Mouse (Mus musculus): ENCODE measurements around the gene Itm2b. TPM values are rescaled to one million over a fixed set of nuclear protein-coding genes. Genes with fewer than 3 reads are reported as not detected.

The Itm2b gene
- polyA plus RNA-seq, 1 experiment = 150 TPM

GRCm38 (mm10) chr14:73351118-73351517, 34.0 kb downstream of the Itm2b start:
- Histone ChIP-seq H3K27me3 (ENCODE audit: control insufficient read depth, insufficient read depth, low read length, poor library complexity, severe bottlenecking) (no peaks in the 10 kb centered on the region), H3K4me3 (ENCODE audit: low read depth, low read length) (no peak overlapping the region), H3K9ac (ENCODE audit: low read depth, poor library complexity, severe bottlenecking) (no peak overlapping the region), H3K9me3 (replicated peaks; ENCODE audit: control insufficient read depth, insufficient read depth, low read length, poor library complexity, severe bottlenecking) (no peaks in the 10 kb centered on the region), H3K36me3 (ENCODE audit: control insufficient read depth, insufficient read depth, low read length, poor library complexity, severe bottlenecking) (no peaks in the 10 kb centered on the region), H3K27ac (ENCODE audit: insufficient read depth, low read length) (no peak overlapping the region), H3K4me1 (ENCODE audit: control insufficient read depth, insufficient read depth, low read length) (no peaks in the 10 kb centered on the region)
- no peak for TF ChIP-seq EP300 (IDR thresholded peaks at IDR 0.05; ENCODE audit: insufficient read depth, low read depth, low read length)
- no peak for TF ChIP-seq CTCF (IDR thresholded peaks at IDR 0.05; ENCODE audit: low read depth, low read length)
- TF ChIP-seq POLR2A (IDR thresholded peaks at IDR 0.05; ENCODE audit: insufficient read depth, low read length) = no peak

DNA sequence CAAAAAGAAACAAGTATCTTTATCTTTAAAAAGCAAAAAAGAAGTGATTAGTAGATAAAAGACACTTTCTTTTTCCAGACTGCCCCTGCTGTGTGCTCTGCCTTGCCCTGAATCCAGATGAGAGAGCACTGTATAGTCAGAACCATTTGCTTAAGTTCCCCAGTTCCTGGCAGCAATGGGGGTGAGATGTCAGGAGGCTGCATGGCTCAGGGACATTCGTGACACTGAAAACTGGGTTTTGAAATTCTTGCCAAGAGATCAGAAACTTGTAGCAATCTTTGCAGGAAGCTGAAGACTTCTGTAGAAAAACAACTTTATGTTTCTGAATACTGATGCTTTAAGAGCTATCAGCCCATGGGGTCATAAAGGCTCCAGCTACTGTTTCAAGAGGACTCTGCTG, 35.1 kb downstream of the Itm2b start:
- no peaks in the 10 kb centered on the region for H3K36me3 ChIP-seq (ENCODE audit: control insufficient read depth, insufficient read depth, low read length, poor library complexity, severe bottlenecking)
- H3K27ac ChIP-seq (ENCODE audit: insufficient read depth, low read length) = no peak overlapping the region
- H3K9ac ChIP-seq (ENCODE audit: low read depth, poor library complexity, severe bottlenecking) = no peak overlapping the region
- no peak overlapping the region for H3K4me3 ChIP-seq (ENCODE audit: low read depth, low read length)
- TF ChIP-seq CTCF (IDR thresholded peaks at IDR 0.05; ENCODE audit: low read depth, low read length) (no peak), EP300 (IDR thresholded peaks at IDR 0.05; ENCODE audit: insufficient read depth, low read depth, low read length) (no peak), POLR2A (IDR thresholded peaks at IDR 0.05; ENCODE audit: insufficient read depth, low read length) (no peak)
- H3K27me3 ChIP-seq (ENCODE audit: control insufficient read depth, insufficient read depth, low read length, poor library complexity, severe bottlenecking) = no peaks in the 10 kb centered on the region
- no peaks in the 10 kb centered on the region for H3K4me1 ChIP-seq (ENCODE audit: control insufficient read depth, insufficient read depth, low read length)
- H3K9me3 ChIP-seq (replicated peaks; ENCODE audit: control insufficient read depth, insufficient read depth, low read length, poor library complexity, severe bottlenecking) = no peaks in the 10 kb centered on the region

- H3K27me3 ChIP-seq (ENCODE audit: control insufficient read depth, insufficient read depth, low read length, poor library complexity, severe bottlenecking) = no peaks in the 10 kb centered on the region
Observed at GRCm38 (mm10) chr14:73349061-73349670, 35.9 kb downstream of the Itm2b start.

DNA sequence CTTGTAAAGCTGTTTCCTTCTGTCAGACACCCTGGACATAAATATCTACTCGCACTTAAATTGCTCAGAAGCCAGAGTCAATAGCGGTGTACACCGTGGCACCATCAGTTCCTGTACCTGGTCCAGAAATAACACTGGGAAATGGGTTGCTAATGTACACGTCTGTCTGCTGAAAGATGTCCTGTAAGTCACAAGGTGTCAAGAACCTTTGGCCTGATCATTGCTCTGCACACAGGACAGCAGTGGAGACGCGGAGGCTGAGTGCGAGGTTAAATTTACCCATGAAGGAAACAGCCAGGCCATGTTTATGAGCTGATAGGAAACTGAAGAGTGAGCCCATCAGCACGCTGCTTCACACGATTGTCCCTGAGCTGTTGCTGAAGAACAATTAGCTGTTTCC, 37.8 kb downstream of the Itm2b start:
- H3K9me3 ChIP-seq (replicated peaks; ENCODE audit: control insufficient read depth, insufficient read depth, low read length, poor library complexity, severe bottlenecking) = no peaks in the 10 kb centered on the region
- no peaks in the 10 kb centered on the region for H3K27me3 ChIP-seq (ENCODE audit: control insufficient read depth, insufficient read depth, low read length, poor library complexity, severe bottlenecking)
- H3K4me1 ChIP-seq (ENCODE audit: control insufficient read depth, insufficient read depth, low read length) = no peaks in the 10 kb centered on the region
- no peak overlapping the region for H3K27ac ChIP-seq (ENCODE audit: insufficient read depth, low read length)
- H3K4me3 ChIP-seq (ENCODE audit: low read depth, low read length) = no peak overlapping the region
- H3K36me3 ChIP-seq (ENCODE audit: control insufficient read depth, insufficient read depth, low read length, poor library complexity, severe bottlenecking) = no peaks in the 10 kb centered on the region
- no peak overlapping the region for H3K9ac ChIP-seq (ENCODE audit: low read depth, poor library complexity, severe bottlenecking)
- TF ChIP-seq POLR2A (IDR thresholded peaks at IDR 0.05; ENCODE audit: insufficient read depth, low read length) (no peak), EP300 (IDR thresholded peaks at IDR 0.05; ENCODE audit: insufficient read depth, low read depth, low read length) (no peak), CTCF (IDR thresholded peaks at IDR 0.05; ENCODE audit: low read depth, low read length) (no peak)

More at GRCm38 (mm10) chr14:73349061-73349670, 35.9 kb downstream of the Itm2b start:
- H3K36me3 ChIP-seq (ENCODE audit: control insufficient read depth, insufficient read depth, low read length, poor library complexity, severe bottlenecking) = no peaks in the 10 kb centered on the region
- TF ChIP-seq POLR2A (IDR thresholded peaks at IDR 0.05; ENCODE audit: insufficient read depth, low read length) = no peak
- no peak for TF ChIP-seq EP300 (IDR thresholded peaks at IDR 0.05; ENCODE audit: insufficient read depth, low read depth, low read length)
- H3K9me3 ChIP-seq (replicated peaks; ENCODE audit: control insufficient read depth, insufficient read depth, low read length, poor library complexity, severe bottlenecking) = no peaks in the 10 kb centered on the region
- H3K27ac ChIP-seq (ENCODE audit: insufficient read depth, low read length) = no peak overlapping the region
- H3K4me3 ChIP-seq (ENCODE audit: low read depth, low read length) = no peak overlapping the region
- H3K9ac ChIP-seq (ENCODE audit: low read depth, poor library complexity, severe bottlenecking) = no peak overlapping the region
- no peaks in the 10 kb centered on the region for H3K4me1 ChIP-seq (ENCODE audit: control insufficient read depth, insufficient read depth, low read length)

GRCm38 (mm10) chr14:73345614-73346013, 39.5 kb downstream of the Itm2b start:
- Histone ChIP-seq H3K27me3 (ENCODE audit: control insufficient read depth, insufficient read depth, low read length, poor library complexity, severe bottlenecking) (no peaks in the 10 kb centered on the region), H3K9ac (ENCODE audit: low read depth, poor library complexity, severe bottlenecking) (no peak overlapping the region), H3K36me3 (ENCODE audit: control insufficient read depth, insufficient read depth, low read length, poor library complexity, severe bottlenecking) (no peaks in the 10 kb centered on the region), H3K4me1 (ENCODE audit: control insufficient read depth, insufficient read depth, low read length) (no peaks in the 10 kb centered on the region), H3K27ac (ENCODE audit: insufficient read depth, low read length) (no peak overlapping the region), H3K4me3 (ENCODE audit: low read depth, low read length) (no peak overlapping the region), H3K9me3 (replicated peaks; ENCODE audit: control insufficient read depth, insufficient read depth, low read length, poor library complexity, severe bottlenecking) (no peaks in the 10 kb centered on the region)
- TF ChIP-seq CTCF (IDR thresholded peaks at IDR 0.05; ENCODE audit: low read depth, low read length) (peak; percentile 8), POLR2A (IDR thresholded peaks at IDR 0.05; ENCODE audit: insufficient read depth, low read length) (no peak), EP300 (IDR thresholded peaks at IDR 0.05; ENCODE audit: insufficient read depth, low read depth, low read length) (no peak)

- TF ChIP-seq EP300 (IDR thresholded peaks at IDR 0.05; ENCODE audit: insufficient read depth, low read depth, low read length) = no peak
- TF ChIP-seq POLR2A (IDR thresholded peaks at IDR 0.05; ENCODE audit: insufficient read depth, low read length) = no peak
- TF ChIP-seq CTCF (IDR thresholded peaks at IDR 0.05; ENCODE audit: low read depth, low read length) = no peak
- Histone ChIP-seq H3K36me3 (ENCODE audit: control insufficient read depth, insufficient read depth, low read length, poor library complexity, severe bottlenecking) (no peaks in the 10 kb centered on the region), H3K9ac (ENCODE audit: low read depth, poor library complexity, severe bottlenecking) (no peak overlapping the region), H3K4me3 (ENCODE audit: low read depth, low read length) (no peak overlapping the region), H3K27ac (ENCODE audit: insufficient read depth, low read length) (no peak overlapping the region), H3K27me3 (ENCODE audit: control insufficient read depth, insufficient read depth, low read length, poor library complexity, severe bottlenecking) (no peaks in the 10 kb centered on the region), H3K4me1 (ENCODE audit: control insufficient read depth, insufficient read depth, low read length) (no peaks in the 10 kb centered on the region), H3K9me3 (replicated peaks; ENCODE audit: control insufficient read depth, insufficient read depth, low read length, poor library complexity, severe bottlenecking) (no peaks in the 10 kb centered on the region)
Observed at GRCm38 (mm10) chr14:73340051-73340755, 44.9 kb downstream of the Itm2b start.

Data from ES-Bruce4 (cell line).